Mouse (Mus musculus) kidney, postnatal 0 days (tissue): ENCODE data around the gene Slc30a3. TPM values are rescaled to one million over a fixed set of nuclear protein-coding genes. Genes with fewer than 3 reads are reported as not detected.
"Not testable (repeated sequence)": the region's sequence is repeated elsewhere in the genome, so short reads cannot be mapped to it uniquely, and the experiment has no call there.

Source experiments
- ATAC-seq: fragments of 200-750 bp; cut with Nextera tagmentation; replicated peaks from 2 replicates; pipeline ENCODE4 v1.8.0; 2017; ENCODE audit warnings: low read depth, moderate number of reproducible peaks, moderate TSS enrichment, moderate library complexity; ENCODE audit not compliant: low FRiP score
- DNase-seq: peaks from one replicate; pipeline ENCODE4 v3.0.0-alpha.2; 2016; ENCODE audit warnings: low spot score
- H3K27ac ChIP-seq: fragments of 300-500 bp; sonication (generic); 2 replicates; pipeline ENCODE4 v1.5.1; 2014; ENCODE audit warnings: mild to moderate bottlenecking
- H3K27me3 ChIP-seq: fragments of 300-500 bp; sonication (generic); 2 replicates; pipeline ENCODE4 v1.6.1; 2014; ENCODE audit warnings: low read length, mixed read lengths; ENCODE audit not compliant: insufficient read depth
- H3K36me3 ChIP-seq: fragments of 300-500 bp; sonication (generic); 2 replicates; pipeline ENCODE4 v1.6.1; 2014; ENCODE audit warnings: low read length, mixed read lengths; ENCODE audit not compliant: insufficient read depth
- H3K4me1 ChIP-seq: fragments of 300-500 bp; sonication (generic); replicated peaks from 2 replicates; pipeline ENCODE4 v1.6.1; 2014; ENCODE audit warnings: antibody characterized with exemption, low read length, mixed read lengths; ENCODE audit not compliant: insufficient read depth
- H3K4me2 ChIP-seq: fragments of 300-500 bp; sonication (generic); 2 replicates; pipeline ENCODE4 v1.6.1; 2014; ENCODE audit warnings: mild to moderate bottlenecking, low read length, moderate library complexity, mixed read lengths
- H3K4me3 ChIP-seq: fragments of 300-500 bp; sonication (generic); replicated peaks from 2 replicates; pipeline ENCODE4 v1.5.1; 2014; ENCODE audit warnings: low read depth, low read length
- H3K9ac ChIP-seq: fragments of 300-500 bp; sonication (generic); 2 replicates; pipeline ENCODE4 v1.6.1; 2014; ENCODE audit warnings: low read depth, low read length
- H3K9me3 ChIP-seq: fragments of 300-500 bp; sonication (generic); replicated peaks from 2 replicates; pipeline ENCODE4 v1.6.1; 2016; ENCODE audit warnings: low read length, inconsistent platforms, mixed read lengths
- CTCF ChIP-seq: IDR thresholded peaks from 2 replicates; pipeline ENCODE4 v1.5.1; 2016; ENCODE audit warnings: antibody characterized with exemption, low read depth, mild to moderate bottlenecking, moderate library complexity
- whole genome bisulfite sequencing: fragments of 180-500 bp; shearing (Covaris S2); extraction: QIAGEN DNeasy Blood & Tissue Kit; methylation state at CpG from one replicate; pipeline ENCODE4 v1.1.7; 2014; 5-methylcytosine and 5-hydroxymethylcytosine counted together
- polyA plus RNA-seq: library from polyadenylated mRNA; unstranded; fragments of >200 nt; fragmentation: Nextera tagmentation; extraction: Ambion mirVana; gene quantifications from 2 replicates; pipeline ENCODE4 v1.2.1, GENCODE M21; 2015

Gene Slc30a3
- polyA plus RNA-seq, 1 experiment from 2014 or later = 1.1 TPM

GRCm38 (mm10) chr5:31038171-31038845 is 69.7 kb downstream of the Slc30a3 start:
- no peak for ATAC-seq
- no peak for TF ChIP-seq CTCF
- H3K9ac ChIP-seq = no peak overlapping the region
- WGBS = 89% methylated on average over 7 of the region's 7 CpGs
- H3K36me3 ChIP-seq = peaks cover 24% of the 10 kb centered on the region
- H3K27me3 ChIP-seq = no peaks in the 10 kb centered on the region
- H3K4me2 ChIP-seq = no peak overlapping the region
- no peaks in the 10 kb centered on the region for H3K9me3 ChIP-seq
- H3K4me3 ChIP-seq = no peak overlapping the region
- no peaks in the 10 kb centered on the region for H3K4me1 ChIP-seq
- no peak for DNase-seq
- H3K27ac ChIP-seq = no peak overlapping the region

GRCm38 (mm10) chr5:31036556-31036955 is 71.5 kb downstream of the Slc30a3 start:
- H3K36me3 ChIP-seq = peaks cover 17% of the 10 kb centered on the region; the same call in 1 of the 2 replicates
- not testable (repeated sequence) for H3K27ac ChIP-seq, H3K4me3 ChIP-seq, DNase-seq, H3K4me2 ChIP-seq, H3K9me3 ChIP-seq, H3K9ac ChIP-seq, ATAC-seq, H3K27me3 ChIP-seq, H3K4me1 ChIP-seq
- WGBS = 81% methylated on average over 11 of the region's 11 CpGs

Other genes starting within 250 kb of the Slc30a3 start
- 67.3 and 74.5 TPM in 2 replicates for gene Tmem214, start 240.2 kb downstream of the Slc30a3 start, polyA plus RNA-seq
- gene Agbl5, start 219.5 kb downstream of the Slc30a3 start, polyA plus RNA-seq = 17.3 and 17.5 TPM in 2 replicates
- 466 and 517 TPM in 2 replicates for gene Ost4, start 200.4 kb downstream of the Slc30a3 start, polyA plus RNA-seq
- gene Emilin1, start 194.8 kb downstream of the Slc30a3 start, polyA plus RNA-seq = 204 and 226 TPM in 2 replicates
- 68.9 and 70.6 TPM in 2 replicates for gene Khk, start 186.8 kb downstream of the Slc30a3 start, polyA plus RNA-seq
- gene Cgref1, start 162.6 kb downstream of the Slc30a3 start, polyA plus RNA-seq = 47.4 and 52.2 TPM in 2 replicates
- 103 and 117 TPM in 2 replicates for gene Preb, start 147.9 kb downstream of the Slc30a3 start, polyA plus RNA-seq
- gene Tcf23, start 139.6 kb downstream of the Slc30a3 start, polyA plus RNA-seq = 2.2 and 2.3 TPM in 2 replicates
- 271 and 290 TPM in 2 replicates for gene Atraid, start 59.9 kb downstream of the Slc30a3 start, polyA plus RNA-seq
- gene Slc5a6, start 59.3 kb downstream of the Slc30a3 start, polyA plus RNA-seq = 13.4 and 15.1 TPM in 2 replicates
- gene Cad, start 53.5 kb downstream of the Slc30a3 start, polyA plus RNA-seq = 11.8 and 13.9 TPM in 2 replicates
- not detected in 2 replicates for gene Dnajc5g, start 2.0 kb downstream of the Slc30a3 start, polyA plus RNA-seq
- not detected in 2 replicates for gene Trim54, start 8.5 kb upstream of the Slc30a3 start, polyA plus RNA-seq
- 0.31 TPM in 1 of 2 replicates, not detected in the other for gene Ucn, start 30.6 kb upstream of the Slc30a3 start, polyA plus RNA-seq
- gene Mpv17, start 46.0 kb upstream of the Slc30a3 start, polyA plus RNA-seq = 45.3 and 56.0 TPM in 2 replicates
- gene Gm29609, start 71.7 kb upstream of the Slc30a3 start, polyA plus RNA-seq = 0.53 and 0.73 TPM in 2 replicates
- 42.5 and 47.6 TPM in 2 replicates for gene Gtf3c2, start 71.9 kb upstream of the Slc30a3 start, polyA plus RNA-seq
- gene Snx17, start 85.0 kb upstream of the Slc30a3 start, polyA plus RNA-seq = 122 and 134 TPM in 2 replicates
- gene Eif2b4, start 85.2 kb upstream of the Slc30a3 start, polyA plus RNA-seq = 62.8 and 66.8 TPM in 2 replicates
- 7.2 and 8.9 TPM in 2 replicates for gene Zfp513, start 94.1 kb upstream of the Slc30a3 start, polyA plus RNA-seq
- 85.4 and 92.2 TPM in 2 replicates for gene Ppm1g, start 112.5 kb upstream of the Slc30a3 start, polyA plus RNA-seq
- gene Nrbp1, start 132.6 kb upstream of the Slc30a3 start, polyA plus RNA-seq = 116 and 123 TPM in 2 replicates
- 0.82 and 0.92 TPM in 2 replicates for gene Gm9970, start 133.0 kb upstream of the Slc30a3 start, polyA plus RNA-seq
- gene Krtcap3, start 143.5 kb upstream of the Slc30a3 start, polyA plus RNA-seq = 28.0 and 31.9 TPM in 2 replicates
- gene Ift172, start 182.9 kb upstream of the Slc30a3 start, polyA plus RNA-seq = 17.4 and 20.5 TPM in 2 replicates
- gene Fndc4, start 187.8 kb upstream of the Slc30a3 start, polyA plus RNA-seq = 26.9 and 27.8 TPM in 2 replicates
- 0.09 TPM in 1 of 2 replicates, not detected in the other for gene Gckr, start 189.2 kb upstream of the Slc30a3 start, polyA plus RNA-seq